Mouse (Mus musculus) B cell, adult 62 days (primary cell): ENCODE results near the gene Palm2. TPM values are rescaled to one million over a fixed set of nuclear protein-coding genes. Genes with fewer than 3 reads are reported as not detected.

Experiments used
- total RNA-seq: library from RNA; stranded (reverse); gene quantifications from 4 replicates; pipeline ENCODE4 v1.2.4, GENCODE M21; 2023

The Palm2 gene
- total RNA-seq = not detected in 4 replicates

GRCm38 (mm10) chr4:57433941-57434704, at the start of gene Palm2:
TSS of gene Palm2 (plus strand) at chr4:57434247.

DNA sequence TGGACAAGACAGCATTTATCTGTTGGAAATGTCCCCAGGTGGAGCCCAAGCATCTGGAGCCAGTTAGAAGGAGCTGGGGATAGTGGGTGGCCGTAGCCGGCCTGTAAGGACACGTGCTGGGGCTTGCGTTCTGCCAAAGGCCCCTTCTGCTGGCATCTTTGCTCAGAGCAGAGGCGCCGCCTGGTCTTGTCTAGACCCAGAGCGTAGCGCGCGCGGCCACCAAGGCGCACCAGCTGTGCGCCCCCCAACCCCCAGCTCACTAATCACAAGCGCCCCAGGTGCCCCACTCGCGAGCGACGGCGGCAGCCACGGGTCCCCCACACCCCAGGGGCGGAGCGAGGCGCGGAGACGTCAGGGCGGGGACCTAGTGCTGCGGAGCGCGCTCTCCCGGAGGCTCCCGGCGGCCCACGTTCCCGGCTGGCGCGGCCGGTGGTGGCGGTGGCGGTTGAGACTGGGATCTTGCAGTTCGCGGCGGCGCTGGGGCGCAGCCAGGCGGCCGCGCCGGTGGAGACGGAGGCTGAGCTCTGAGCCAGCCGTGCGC, 133.7 kb downstream of the Palm2 start, which contains the start of gene Pakap:
Gene Pakap, plus strand, starts transcription at position 514 of the 541 bp plus-strand sequence.

GRCm38 (mm10) chr4:57717354-57717753, 283.3 kb downstream of the Palm2 start, which contains the start of gene Akap2:
TSS of gene Akap2 (plus strand) at chr4:57717657.

Other genes starting within 250 kb of the Palm2 start
- 0.13 TPM in 1 of 4 replicates, not detected in the others for gene Ptpn3, start 132.4 kb upstream of the Palm2 start, total RNA-seq
- 5.0 to 8.8 TPM (median 5.7 TPM) in 4 replicates for gene Pakap, start 133.9 kb downstream of the Palm2 start, total RNA-seq